Mouse (Mus musculus): ENCODE measurements around the gene Pnp.
"Not testable (repeated sequence)": the region's sequence is repeated elsewhere in the genome, so short reads cannot be mapped to it uniquely, and the experiment has no call there.

The Pnp gene

GRCm38 (mm10) chr14:50973700-50974099, 42.8 kb downstream of the Pnp start:
- no peak for DNase-seq (ENCODE audit: low read depth, low spot score)

- no peak for DNase-seq (ENCODE audit: low read depth, low spot score)
Measured at GRCm38 (mm10) chr14:50975001-50975400, 44.1 kb downstream of the Pnp start.

- DNase-seq (ENCODE audit: low read depth, low spot score), result no peak
Measured at GRCm38 (mm10) chr14:50976674-50977073, 45.8 kb downstream of the Pnp start.

- DNase-seq (ENCODE audit: low read depth, low spot score), result not testable (repeated sequence)
Measured at GRCm38 (mm10) chr14:50978451-50978850, 47.6 kb downstream of the Pnp start.

GRCm38 (mm10) chr14:50979631-50980030, 48.7 kb downstream of the Pnp start:
- DNase-seq (ENCODE audit: low read depth, low spot score), result no peak

GRCm38 (mm10) chr14:50981207-50981606, 50.3 kb downstream of the Pnp start:
- no peak for DNase-seq (ENCODE audit: low read depth, low spot score)

- no peak for DNase-seq (ENCODE audit: low read depth, low spot score)
Measured at GRCm38 (mm10) chr14:50981837-50982236, 51.0 kb downstream of the Pnp start.

GRCm38 (mm10) chr14:50987668-50988067, 56.8 kb downstream of the Pnp start:
- no peak for DNase-seq (ENCODE audit: low read depth, low spot score)

- no peak for DNase-seq (ENCODE audit: low read depth, low spot score)
Measured at GRCm38 (mm10) chr14:50991037-50991436, 60.2 kb downstream of the Pnp start.

- DNase-seq (ENCODE audit: low read depth, low spot score), result no peak
Measured at GRCm38 (mm10) chr14:50997088-50997487, 66.2 kb downstream of the Pnp start.

GRCm38 (mm10) chr14:50997999-50998666, 67.3 kb downstream of the Pnp start:
- DNase-seq (ENCODE audit: low read depth, low spot score), result no peak

GRCm38 (mm10) chr14:51007152-51007801, 76.4 kb downstream of the Pnp start, which contains the start of gene Rnase10:
Gene Rnase10, plus strand, starts transcription at chr14:51007751.
- no peak for DNase-seq (ENCODE audit: low read depth, low spot score)

GRCm38 (mm10) chr14:51007914-51008713, 77.2 kb downstream of the Pnp start:
- DNase-seq (ENCODE audit: low read depth, low spot score), result no peak

- no peak for DNase-seq (ENCODE audit: low read depth, low spot score)
Measured at GRCm38 (mm10) chr14:51008781-51009180, 77.9 kb downstream of the Pnp start.

GRCm38 (mm10) chr14:51009572-51009971, 78.7 kb downstream of the Pnp start:
- no peak for DNase-seq (ENCODE audit: low read depth, low spot score)

GRCm38 (mm10) chr14:51014724-51015123, 83.8 kb downstream of the Pnp start:
- not testable (repeated sequence) for DNase-seq (ENCODE audit: low read depth, low spot score)
